Mouse (Mus musculus) liver, embryonic 15.5 days (tissue): ENCODE measurements around the gene Mylk. TPM values are rescaled to one million over a fixed set of nuclear protein-coding genes. Genes with fewer than 3 reads are reported as not detected.

Experiments used
- ATAC-seq: fragments of 200-750 bp; cut with Nextera tagmentation; 2 replicates; pipeline ENCODE4 v1.8.0; 2017; ENCODE audit warnings: moderate number of reproducible peaks, mild to moderate bottlenecking, moderate library complexity; ENCODE audit not compliant: insufficient read depth
- H3K27ac ChIP-seq: fragments of 300-500 bp; sonication (generic); replicated peaks from 2 replicates; pipeline ENCODE4 v1.5.1; 2015; ENCODE audit warnings: mild to moderate bottlenecking, inconsistent platforms
- H3K27me3 ChIP-seq: fragments of 300-500 bp; sonication (generic); 2 replicates; pipeline ENCODE4 v1.6.1; 2015; ENCODE audit warnings: mild to moderate bottlenecking, inconsistent platforms
- H3K36me3 ChIP-seq: fragments of 300-500 bp; sonication (generic); replicated peaks from 2 replicates; pipeline ENCODE4 v1.6.1; 2015; ENCODE audit warnings: moderate library complexity, mild to moderate bottlenecking, inconsistent platforms
- H3K4me1 ChIP-seq: fragments of 300-500 bp; sonication (generic); replicated peaks from 2 replicates; pipeline ENCODE4 v1.6.1; 2015; ENCODE audit warnings: inconsistent platforms
- H3K4me2 ChIP-seq: fragments of 300-500 bp; sonication (generic); 2 replicates; pipeline ENCODE4 v1.6.1; 2015; ENCODE audit warnings: moderate library complexity, mild to moderate bottlenecking, inconsistent platforms
- H3K4me3 ChIP-seq: fragments of 300-500 bp; sonication (generic); replicated peaks from 2 replicates; pipeline ENCODE4 v1.5.1; 2015; ENCODE audit warnings: mild to moderate bottlenecking, inconsistent platforms
- H3K9ac ChIP-seq: fragments of 300-500 bp; sonication (generic); 2 replicates; pipeline ENCODE4 v1.6.1; 2015; ENCODE audit warnings: moderate library complexity, mild to moderate bottlenecking, inconsistent platforms
- H3K9me3 ChIP-seq: fragments of 300-500 bp; sonication (generic); replicated peaks from 2 replicates; pipeline ENCODE4 v1.6.1; 2016; ENCODE audit warnings: inconsistent platforms
- WGBS: fragments of 180-500 bp; shearing (Covaris S2); methylation state at CpG from one replicate; pipeline ENCODE4 v1.1.7; 2015; ENCODE audit warnings: mixed read lengths; ENCODE audit not compliant: insufficient replicate concordance; 5-methylcytosine and 5-hydroxymethylcytosine counted together
- polyA plus RNA-seq: library from polyadenylated mRNA; unstranded; fragments of >200 nt; fragmentation: Nextera tagmentation; extraction: Ambion mirVana; gene quantifications from 2 replicates; pipeline ENCODE4 v1.2.1, GENCODE M21; 2015

The Mylk gene
- polyA plus RNA-seq, 1 experiment from 2014 or later: 4.4 TPM

GRCm38 (mm10) chr16:34930110-34930509 lies 185.1 kb downstream of the Mylk start:
- H3K9ac ChIP-seq: no peak overlapping the region

GRCm38 (mm10) chr16:34931306-34931705 lies 186.3 kb downstream of the Mylk start:
- 38% methylated on average over 2 of the region's 2 CpGs for WGBS
- Histone ChIP-seq H3K4me2 (no peak overlapping the region), H3K4me3 (no peak overlapping the region), H3K36me3 (no peaks in the 10 kb centered on the region), H3K27ac (no peak overlapping the region), H3K27me3 (no peaks in the 10 kb centered on the region; the same call in 1 of the 2 replicates), H3K9me3 (no peaks in the 10 kb centered on the region), H3K4me1 (peaks cover 20% of the 10 kb centered on the region), H3K9ac (no peak overlapping the region)
- no peak for ATAC-seq

More at GRCm38 (mm10) chr16:34930110-34930509, 185.1 kb downstream of the Mylk start:
- ATAC-seq: no peak
- Histone ChIP-seq H3K27ac (no peak overlapping the region), H3K27me3 (no peaks in the 10 kb centered on the region; the same call in 1 of the 2 replicates), H3K4me3 (no peak overlapping the region), H3K4me1 (peaks cover 14% of the 10 kb centered on the region), H3K9me3 (no peaks in the 10 kb centered on the region), H3K36me3 (no peaks in the 10 kb centered on the region), H3K4me2 (no peak overlapping the region)
- 36% methylated on average over 7 of the region's 7 CpGs for WGBS

- peak; percentile 47; the same call in 1 of the 2 replicates for ATAC-seq
- Histone ChIP-seq H3K4me3 (no peak overlapping the region), H3K27ac (no peak overlapping the region), H3K9me3 (no peaks in the 10 kb centered on the region), H3K27me3 (no peaks in the 10 kb centered on the region; the same call in 1 of the 2 replicates), H3K36me3 (no peaks in the 10 kb centered on the region), H3K4me1 (peaks cover 26% of the 10 kb centered on the region), H3K4me2 (no peak overlapping the region), H3K9ac (no peak overlapping the region)
- WGBS: 19% methylated on average over 4 of the region's 4 CpGs
These were observed 188.2 kb downstream of the Mylk start for GRCm38 (mm10) chr16:34933173-34933572.

- no peak overlapping the region for H3K27ac ChIP-seq
- WGBS: 57% methylated on average over 6 of the region's 6 CpGs
- no peak overlapping the region for H3K4me3 ChIP-seq
- no peak overlapping the region for H3K9ac ChIP-seq
- no peaks in the 10 kb centered on the region for H3K36me3 ChIP-seq
- no peak overlapping the region for H3K4me2 ChIP-seq
- H3K4me1 ChIP-seq: peaks cover 31% of the 10 kb centered on the region
- ATAC-seq: no peak
- H3K9me3 ChIP-seq: no peaks in the 10 kb centered on the region
- no peaks in the 10 kb centered on the region; the same call in 1 of the 2 replicates for H3K27me3 ChIP-seq
These were observed 189.5 kb downstream of the Mylk start for GRCm38 (mm10) chr16:34934486-34934885.

- H3K27me3 ChIP-seq: no peaks in the 10 kb centered on the region; the same call in 1 of the 2 replicates
- peaks cover 31% of the 10 kb centered on the region for H3K4me1 ChIP-seq
- H3K9ac ChIP-seq: no peak overlapping the region
- H3K4me2 ChIP-seq: no peak overlapping the region
- H3K36me3 ChIP-seq: no peaks in the 10 kb centered on the region
- 62% methylated on average over 9 of the region's 9 CpGs for WGBS
- no peaks in the 10 kb centered on the region for H3K9me3 ChIP-seq
- 0 out of 2 replicates have a peak overlapping the region, but pooled peaks have one; percentile 14 for H3K27ac ChIP-seq
- ATAC-seq: no peak
- H3K4me3 ChIP-seq: no peak overlapping the region
These were observed 190.7 kb downstream of the Mylk start for GRCm38 (mm10) chr16:34935514-34936338.

- Histone ChIP-seq H3K4me1 (peaks cover 31% of the 10 kb centered on the region), H3K27me3 (no peaks in the 10 kb centered on the region; the same call in 1 of the 2 replicates), H3K9ac (no peak overlapping the region), H3K27ac (0 out of 2 replicates have a peak overlapping the region, but pooled peaks have one; percentile 14), H3K4me3 (no peak overlapping the region), H3K4me2 (no peak overlapping the region), H3K36me3 (no peaks in the 10 kb centered on the region), H3K9me3 (no peaks in the 10 kb centered on the region)
- 41% methylated on average over 9 of the region's 9 CpGs for WGBS
- ATAC-seq: no peak
These were observed 191.4 kb downstream of the Mylk start for GRCm38 (mm10) chr16:34936339-34936810.

GRCm38 (mm10) chr16:34937611-34938010 lies 192.6 kb downstream of the Mylk start:
- Histone ChIP-seq H3K9ac (no peak overlapping the region), H3K4me2 (no peak overlapping the region), H3K9me3 (no peaks in the 10 kb centered on the region), H3K27me3 (no peaks in the 10 kb centered on the region), H3K27ac (no peak overlapping the region), H3K4me3 (no peak overlapping the region), H3K36me3 (no peaks in the 10 kb centered on the region), H3K4me1 (peaks cover 31% of the 10 kb centered on the region)
- 23% methylated on average over 4 of the region's 4 CpGs for WGBS
- peak; percentile 36 for ATAC-seq

GRCm38 (mm10) chr16:34938248-34938647 lies 193.2 kb downstream of the Mylk start:
- WGBS: 60% methylated on average over 2 of the region's 2 CpGs
- Histone ChIP-seq H3K4me1 (peaks cover 26% of the 10 kb centered on the region), H3K4me3 (no peak overlapping the region), H3K27me3 (no peaks in the 10 kb centered on the region), H3K9ac (no peak overlapping the region), H3K36me3 (no peaks in the 10 kb centered on the region), H3K4me2 (no peak overlapping the region), H3K9me3 (no peaks in the 10 kb centered on the region), H3K27ac (no peak overlapping the region)
- no peak for ATAC-seq

GRCm38 (mm10) chr16:34939951-34940350 lies 194.9 kb downstream of the Mylk start:
- Histone ChIP-seq H3K27ac (no peak overlapping the region), H3K9ac (no peak overlapping the region)
- ATAC-seq: no peak

GRCm38 (mm10) chr16:34940363-34940762 lies 195.4 kb downstream of the Mylk start:
- no peak overlapping the region for H3K4me2 ChIP-seq
- WGBS: 64% methylated on average over 5 of the region's 5 CpGs
- ATAC-seq: no peak
- no peaks in the 10 kb centered on the region for H3K9me3 ChIP-seq
- H3K27me3 ChIP-seq: no peaks in the 10 kb centered on the region
- no peak overlapping the region for H3K27ac ChIP-seq
- no peaks in the 10 kb centered on the region for H3K36me3 ChIP-seq
- H3K4me3 ChIP-seq: no peak overlapping the region
- peaks cover 21% of the 10 kb centered on the region for H3K4me1 ChIP-seq
- H3K9ac ChIP-seq: no peak overlapping the region

More at GRCm38 (mm10) chr16:34939951-34940350, 194.9 kb downstream of the Mylk start:
- Histone ChIP-seq H3K9me3 (no peaks in the 10 kb centered on the region), H3K4me1 (peaks cover 21% of the 10 kb centered on the region), H3K27me3 (no peaks in the 10 kb centered on the region), H3K36me3 (no peaks in the 10 kb centered on the region), H3K4me3 (no peak overlapping the region), H3K4me2 (no peak overlapping the region)
- 57% methylated on average over 5 of the region's 5 CpGs for WGBS

- ATAC-seq: no peak
- no peaks in the 10 kb centered on the region for H3K27me3 ChIP-seq
- H3K4me1 ChIP-seq: peaks cover 8% of the 10 kb centered on the region; the same call in 1 of the 2 replicates
- no peak overlapping the region for H3K4me2 ChIP-seq
- 25% methylated on average over 3 of the region's 3 CpGs for WGBS
- no peak overlapping the region for H3K4me3 ChIP-seq
- H3K36me3 ChIP-seq: no peaks in the 10 kb centered on the region
- no peaks in the 10 kb centered on the region for H3K9me3 ChIP-seq
- no peak overlapping the region for H3K27ac ChIP-seq
- H3K9ac ChIP-seq: no peak overlapping the region
These were observed 196.9 kb downstream of the Mylk start for GRCm38 (mm10) chr16:34941915-34942314.
